Mouse (Mus musculus) ovary, postnatal 36 days (tissue): ENCODE measurements around the gene Cd40.
A peak's percentile ranks its signal among the peaks of the same experiment; 100 is the strongest.

Experiments used
- DNase-seq: peaks from one replicate; pipeline ENCODE4 v3.0.0; 2022; ENCODE audit warnings: low spot score, mixed read lengths

The Cd40 gene

GRCm38 (mm10) chr2:165056377-165057085 is 1.1 kb downstream of the Cd40 start:
- no peak for DNase-seq

DNA sequence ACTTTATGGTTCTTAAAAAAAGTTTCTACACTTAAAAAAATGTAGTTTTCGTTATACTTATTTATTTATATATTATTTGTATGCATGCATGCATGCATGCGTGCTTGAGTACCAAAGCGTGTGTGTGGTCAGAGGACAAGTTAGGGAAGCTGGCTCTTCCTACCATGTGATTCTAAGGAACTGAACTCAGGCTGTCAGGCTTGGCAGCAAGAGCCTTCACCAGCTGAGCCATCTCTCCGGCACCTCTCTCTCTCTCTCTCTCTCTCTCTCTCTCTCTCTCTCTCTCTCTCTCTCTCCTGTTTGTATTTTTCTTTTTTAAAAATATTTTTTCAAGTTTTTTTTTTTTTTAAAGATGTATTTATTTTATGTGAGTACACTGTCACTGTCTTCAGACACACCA is 4.5 kb downstream of the Cd40 start:
- no peak for DNase-seq

DNA sequence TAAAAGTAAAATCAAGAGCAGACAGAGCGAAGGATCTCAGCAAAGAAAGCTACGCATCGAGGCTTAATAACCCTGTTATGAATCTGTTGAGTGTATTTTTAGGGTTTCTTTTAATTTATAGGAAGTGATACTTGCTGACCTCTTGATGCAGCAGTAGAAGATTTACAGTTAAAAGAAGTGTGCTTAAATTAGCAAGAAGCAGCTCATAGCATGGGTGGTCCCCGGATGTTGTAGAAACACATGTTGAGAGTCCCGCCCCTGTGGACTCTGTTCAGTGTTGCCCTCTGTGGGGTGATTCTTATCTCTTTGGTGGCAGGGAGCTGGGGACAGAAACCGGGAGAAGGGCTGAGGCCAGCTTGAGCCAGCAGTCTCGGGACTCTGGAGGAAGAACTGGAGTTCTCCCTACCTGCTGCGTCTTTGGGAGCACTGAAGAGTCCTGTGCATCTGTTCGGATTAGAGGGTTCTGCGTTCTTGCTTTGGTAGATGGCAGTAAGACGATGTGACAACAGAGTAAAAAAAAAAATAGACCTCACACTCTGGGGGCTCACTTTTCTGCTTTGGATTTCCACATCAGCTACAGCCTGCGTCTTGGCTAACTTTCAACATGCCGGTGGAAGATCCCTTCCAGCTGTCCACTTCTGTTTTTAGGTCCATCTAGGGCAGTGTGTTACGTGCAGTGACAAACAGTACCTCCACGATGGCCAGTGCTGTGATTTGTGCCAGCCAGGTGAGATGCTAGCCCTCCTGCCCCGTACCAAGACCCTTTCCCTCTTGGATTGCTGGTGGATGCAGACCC is 6.4 kb downstream of the Cd40 start:
- DNase-seq: no peak

DNA sequence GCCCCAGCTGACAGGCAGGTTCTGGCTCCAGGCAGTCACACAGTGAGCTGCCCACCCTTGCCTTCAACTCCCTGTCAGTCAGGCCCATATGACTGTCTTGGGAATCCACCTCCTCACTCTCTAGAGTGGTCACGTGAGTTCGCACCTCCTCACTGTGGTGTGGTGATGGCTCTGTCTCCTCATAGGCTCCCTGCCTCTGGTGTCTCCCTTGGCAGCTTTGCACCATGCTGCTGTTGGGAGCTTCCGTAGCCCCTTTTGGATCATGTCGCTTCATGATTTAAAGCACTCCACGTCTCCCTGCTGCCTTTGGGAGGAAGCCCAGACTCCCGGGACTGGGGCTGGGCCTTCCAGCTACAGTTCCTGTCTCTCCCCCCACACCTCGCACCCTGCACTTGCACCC is 9.1 kb downstream of the Cd40 start:
- DNase-seq: no peak

GRCm38 (mm10) chr2:165068806-165069205 is 13.4 kb downstream of the Cd40 start:
- no peak for DNase-seq

GRCm38 (mm10) chr2:165070096-165070816 is 14.8 kb downstream of the Cd40 start:
- DNase-seq: peak; percentile 42

DNA sequence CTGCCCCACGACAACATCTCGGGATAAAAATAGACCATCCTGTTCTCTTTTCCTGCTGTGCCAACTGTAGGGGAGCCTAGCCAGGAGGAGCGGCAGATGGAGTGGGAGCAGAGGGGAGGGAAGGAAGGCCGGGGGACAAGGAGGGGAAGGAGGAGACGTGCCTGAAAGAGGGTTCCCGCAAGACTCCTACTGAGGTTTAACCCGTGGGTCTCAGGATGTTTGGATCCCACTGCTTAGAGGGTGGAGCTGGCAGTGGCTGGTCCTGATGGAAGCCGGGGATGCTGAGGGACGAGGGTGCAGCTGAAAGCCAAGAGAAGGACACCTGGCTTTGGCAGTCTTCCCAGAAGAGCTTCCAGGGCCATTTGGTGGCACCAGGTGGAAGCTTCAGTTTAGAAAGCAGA is 18.0 kb downstream of the Cd40 start:
- no peak for DNase-seq

DNA sequence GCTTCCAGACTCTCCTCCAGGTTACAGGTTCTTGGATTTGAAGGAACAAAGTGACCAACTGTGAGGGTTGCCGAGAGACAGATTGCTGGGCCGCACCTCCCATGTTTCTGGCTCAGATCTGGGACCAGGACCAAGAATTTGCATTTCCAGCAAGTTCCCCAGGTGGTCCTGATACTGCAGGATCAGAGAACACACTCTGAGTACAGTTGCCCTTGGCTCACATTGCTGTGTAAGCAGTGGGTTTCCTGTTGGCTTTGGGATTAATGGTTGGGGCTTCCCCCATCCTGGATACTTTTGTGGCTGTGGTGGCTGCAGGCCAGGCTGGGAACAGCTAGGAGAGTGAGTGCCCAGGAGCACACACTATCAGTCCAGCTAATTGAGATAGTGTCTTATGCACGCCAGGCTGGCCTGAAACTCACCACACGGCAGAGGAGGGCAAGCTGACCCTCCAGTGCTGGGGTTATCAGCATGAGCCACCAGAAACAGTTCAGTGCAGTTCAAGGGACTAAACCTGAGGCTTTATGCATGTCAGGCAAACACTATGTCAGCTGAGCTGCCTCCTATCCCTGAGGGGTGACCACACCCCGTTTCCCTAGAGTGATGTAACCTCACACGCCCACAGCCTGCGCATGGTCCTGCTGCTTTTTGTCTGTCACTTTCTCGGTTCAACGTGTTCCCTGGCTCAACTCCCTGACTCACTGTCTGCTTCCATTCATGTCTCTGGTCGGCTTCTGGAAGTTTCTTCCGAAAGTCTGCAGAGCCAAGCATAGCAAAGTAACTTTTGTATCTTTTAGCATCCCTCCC is 18.9 kb downstream of the Cd40 start:
- no peak for DNase-seq

DNA sequence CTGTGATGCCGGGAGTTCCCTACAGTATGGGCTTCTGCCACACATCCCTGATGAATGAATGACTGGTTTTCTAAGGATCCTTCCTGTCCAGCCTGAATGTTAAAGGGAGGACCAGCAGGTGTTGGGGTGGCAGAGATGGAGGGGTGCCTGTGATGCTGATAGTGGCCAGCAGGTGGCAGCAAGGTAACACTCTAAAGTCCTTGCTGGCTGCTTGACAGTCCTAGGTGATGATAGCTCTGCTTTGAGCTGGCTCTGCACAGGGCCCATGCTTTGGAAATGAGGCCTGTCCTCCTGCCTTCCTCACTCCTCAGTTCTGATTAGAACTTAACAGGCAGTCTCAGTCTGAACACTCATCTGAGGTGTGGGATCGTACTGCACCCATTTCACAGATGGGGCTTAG is 19.5 kb downstream of the Cd40 start:
- DNase-seq: peak; percentile 70

DNA sequence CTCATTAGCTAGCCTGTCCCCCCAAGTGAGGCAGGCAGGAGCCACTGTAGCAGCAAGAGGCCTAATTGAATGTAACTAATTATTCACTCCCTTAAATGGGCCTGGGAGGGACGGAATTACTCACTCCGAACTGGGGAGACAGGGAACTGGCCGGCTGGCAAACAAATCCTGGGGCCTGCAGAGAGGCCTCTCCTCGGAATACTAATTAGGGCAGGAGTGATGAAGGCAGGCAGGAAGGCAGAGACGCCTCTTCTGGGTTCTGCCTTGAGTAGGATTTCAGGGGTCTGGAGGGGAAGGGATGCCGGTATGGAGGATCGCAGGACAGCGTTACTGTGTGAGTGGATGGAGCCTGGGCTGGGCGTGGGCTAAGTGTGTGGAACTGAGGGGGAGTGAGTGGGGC is 21.6 kb downstream of the Cd40 start:
- DNase-seq: no peak

DNA sequence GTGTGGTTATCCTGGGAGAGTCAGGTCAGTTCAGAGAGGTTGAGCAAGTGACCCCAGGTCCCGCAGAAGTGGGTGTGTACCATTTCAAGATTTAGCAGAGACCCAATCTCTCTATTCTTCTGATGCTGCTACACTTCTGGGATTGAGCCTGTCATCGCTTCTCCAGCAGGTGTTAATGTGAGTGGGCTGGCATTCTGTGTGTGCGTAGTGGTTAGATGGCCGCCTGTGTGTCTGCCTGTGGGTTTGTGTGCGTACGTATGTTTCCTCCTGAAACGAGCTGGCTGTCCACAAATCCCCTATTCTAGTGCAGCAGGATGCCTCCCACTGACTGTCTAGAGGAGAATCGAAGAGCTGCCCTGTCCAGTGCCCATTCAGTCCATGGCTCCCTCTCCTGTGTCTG is 22.6 kb downstream of the Cd40 start:
- DNase-seq: no peak

GRCm38 (mm10) chr2:165078605-165079004 is 23.2 kb downstream of the Cd40 start:
- DNase-seq: no peak

DNA sequence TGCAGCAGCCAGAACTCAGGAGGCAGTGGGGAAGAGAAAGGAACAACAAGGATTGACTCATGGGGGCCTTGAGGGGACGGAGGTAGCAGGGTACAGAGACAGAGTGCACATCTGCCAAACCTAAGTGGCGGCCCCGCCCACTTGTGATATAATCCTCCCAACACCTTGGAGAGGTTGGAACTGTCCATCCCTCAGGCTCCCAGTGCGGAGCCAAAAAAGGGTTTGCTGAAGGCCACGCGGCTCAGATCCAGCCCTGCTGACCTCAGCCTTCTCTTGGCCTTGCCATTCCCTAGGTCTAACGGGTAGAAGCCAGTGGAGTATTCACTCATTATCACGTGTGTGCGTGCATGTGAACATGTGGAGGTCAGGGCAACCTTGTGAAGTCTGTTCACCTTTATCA is 25.2 kb downstream of the Cd40 start:
- no peak for DNase-seq

GRCm38 (mm10) chr2:165081257-165081656 is 25.8 kb downstream of the Cd40 start:
- no peak for DNase-seq

- no peak for DNase-seq
Observed at GRCm38 (mm10) chr2:165086634-165087033, 31.2 kb downstream of the Cd40 start.

GRCm38 (mm10) chr2:165089470-165089869 is 34.0 kb downstream of the Cd40 start:
- DNase-seq: no peak

- no peak for DNase-seq
Observed at GRCm38 (mm10) chr2:165090650-165091049, 35.2 kb downstream of the Cd40 start, which contains the start of gene 1700025C18Rik. Gene 1700025C18Rik (minus strand): TSS chr2:165090750.

- no peak for DNase-seq
Observed at GRCm38 (mm10) chr2:165091433-165091965, 36.1 kb downstream of the Cd40 start.

GRCm38 (mm10) chr2:165092393-165092792 is 37.0 kb downstream of the Cd40 start:
- no peak for DNase-seq

GRCm38 (mm10) chr2:165096367-165096766 is 40.9 kb downstream of the Cd40 start:
- DNase-seq: no peak

- DNase-seq: no peak
Observed at GRCm38 (mm10) chr2:165098861-165099260, 43.4 kb downstream of the Cd40 start.

DNA sequence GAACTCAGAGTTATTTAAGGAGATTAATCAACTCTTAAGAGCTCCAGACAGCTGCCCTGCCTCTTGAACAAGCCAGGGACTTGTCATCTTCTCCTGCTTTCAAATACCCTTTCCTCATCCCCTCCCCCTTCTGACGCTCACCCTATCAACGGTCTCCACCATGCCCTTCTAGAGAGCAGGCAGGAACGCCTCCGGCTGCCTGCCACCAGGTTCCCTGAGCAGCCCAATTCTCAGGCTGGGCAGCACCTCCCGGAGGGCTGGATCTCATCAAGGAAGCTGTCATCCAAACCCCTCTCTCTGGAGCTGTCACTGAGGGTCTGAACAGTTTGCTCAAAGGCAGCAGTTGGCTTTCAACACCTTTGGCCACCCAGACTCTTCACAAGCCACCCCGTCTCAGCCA is 45.3 kb downstream of the Cd40 start:
- no peak for DNase-seq
